Mouse (Mus musculus) midbrain, embryonic 11.5 days (tissue): ENCODE results near the gene Slc35g2. TPM values are rescaled to one million over a fixed set of nuclear protein-coding genes. Genes with fewer than 3 reads are reported as not detected.

Experiments
- ATAC-seq: fragments of 200-750 bp; cut with Nextera tagmentation; 2 replicates; pipeline ENCODE4 v1.8.0; 2017; ENCODE audit warnings: moderate TSS enrichment, moderate library complexity; ENCODE audit not compliant: low FRiP score
- DNase-seq: peaks from one replicate; pipeline ENCODE4 v3.0.0; 2015; ENCODE audit warnings: low spot score; ENCODE audit errors: missing footprints
- H3K27ac ChIP-seq: fragments of 300-500 bp; sonication (generic); 2 replicates; pipeline ENCODE4 v1.5.1; 2014; ENCODE audit warnings: low read depth, low read length
- H3K27me3 ChIP-seq: fragments of 300-500 bp; sonication (generic); 2 replicates; pipeline ENCODE4 v1.6.1; 2014; ENCODE audit warnings: mild to moderate bottlenecking, low read length, moderate library complexity, mixed read lengths; ENCODE audit not compliant: control insufficient read depth, insufficient read depth
- H3K36me3 ChIP-seq: fragments of 300-500 bp; sonication (generic); 2 replicates; pipeline ENCODE4 v1.6.1; 2014; ENCODE audit warnings: mild to moderate bottlenecking, low read length, moderate library complexity, mixed read lengths; ENCODE audit not compliant: control insufficient read depth, insufficient read depth
- H3K4me1 ChIP-seq: fragments of 300-500 bp; sonication (generic); 2 replicates; pipeline ENCODE4 v1.6.1; 2014; ENCODE audit warnings: low read length; ENCODE audit not compliant: control insufficient read depth, insufficient read depth
- H3K4me2 ChIP-seq: fragments of 300-500 bp; sonication (generic); 2 replicates; pipeline ENCODE4 v1.6.1; 2014; ENCODE audit warnings: mild to moderate bottlenecking, moderate library complexity
- H3K4me3 ChIP-seq: fragments of 300-500 bp; sonication (generic); 2 replicates; pipeline ENCODE4 v1.5.1; 2014; ENCODE audit warnings: low read depth, low read length
- H3K9ac ChIP-seq: fragments of 300-500 bp; sonication (generic); 2 replicates; pipeline ENCODE4 v1.6.1; 2014; ENCODE audit warnings: low read length
- H3K9me3 ChIP-seq: fragments of 300-500 bp; sonication (generic); 2 replicates; pipeline ENCODE4 v1.6.1; 2016; ENCODE audit warnings: low read length; ENCODE audit not compliant: control insufficient read depth
- WGBS: fragments of 180-500 bp; shearing (Covaris S2); extraction: QIAGEN DNeasy Blood & Tissue Kit; methylation state at CpG from one replicate; pipeline ENCODE4 v1.1.7; 2014; 5-methylcytosine and 5-hydroxymethylcytosine counted together
- polyA plus RNA-seq: library from polyadenylated mRNA; unstranded; fragments of >200 nt; fragmentation: Nextera tagmentation; extraction: Ambion mirVana; gene quantifications from 2 replicates; pipeline ENCODE4 v1.2.1, GENCODE M21; 2014

Gene Slc35g2
- polyA plus RNA-seq, 1 experiment from 2014 or later: 8.5 TPM

DNA sequence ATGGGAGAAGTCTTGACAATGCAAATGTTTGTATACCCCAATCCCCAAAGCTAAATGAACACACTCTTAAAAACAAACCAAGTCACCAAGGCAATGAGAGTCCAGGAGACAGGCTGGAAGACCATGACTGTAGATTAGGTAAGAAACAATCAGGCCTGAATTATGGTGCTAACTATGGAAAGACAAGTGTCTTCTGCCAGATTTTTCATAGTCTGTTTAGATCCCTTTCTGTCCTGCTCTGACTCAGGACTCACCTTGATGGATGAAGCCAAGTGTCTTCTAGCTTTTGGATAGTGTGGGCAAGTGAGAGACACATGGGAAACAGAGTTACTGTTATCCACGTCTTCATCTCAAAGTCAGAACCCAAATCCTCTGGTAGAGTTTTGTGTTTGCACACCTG is 621 bp upstream of the Slc35g2 start:
- H3K4me3 ChIP-seq: peak overlapping the region; percentile 63; the same call in 1 of the 2 replicates

GRCm38 (mm10) chr9:100569798-100570625 is 878 bp downstream of the Slc35g2 start:
- Histone ChIP-seq H3K4me3 (peak overlapping the region; percentile 63), H3K4me2 (peak overlapping the region; percentile 78), H3K27me3 (peaks cover 4% of the 10 kb centered on the region; the same call in 1 of the 2 replicates), H3K27ac (no peak overlapping the region), H3K9me3 (no peaks in the 10 kb centered on the region), H3K36me3 (no peaks in the 10 kb centered on the region), H3K4me1 (peaks cover 8% of the 10 kb centered on the region), H3K9ac (peak overlapping the region; percentile 68)
- 9% methylated on average over 32 of the region's 32 CpGs for WGBS
- peak; percentile 94 for DNase-seq
- peak; percentile 67 for ATAC-seq

More for the DNA sequence above, 621 bp upstream of the Slc35g2 start:
- Histone ChIP-seq H3K4me1 (peaks cover 8% of the 10 kb centered on the region), H3K9me3 (no peaks in the 10 kb centered on the region), H3K27me3 (peaks cover 4% of the 10 kb centered on the region; the same call in 1 of the 2 replicates), H3K9ac (peak overlapping the region; percentile 68; the same call in 1 of the 2 replicates), H3K36me3 (no peaks in the 10 kb centered on the region), H3K4me2 (peak overlapping the region; percentile 78), H3K27ac (no peak overlapping the region; the same call in 1 of the 2 replicates)
- peak; percentile 83 for DNase-seq
- WGBS: 84% methylated on average over 1 of the region's 1 CpGs
- ATAC-seq: no peak; the same call in 1 of the 2 replicates

DNA sequence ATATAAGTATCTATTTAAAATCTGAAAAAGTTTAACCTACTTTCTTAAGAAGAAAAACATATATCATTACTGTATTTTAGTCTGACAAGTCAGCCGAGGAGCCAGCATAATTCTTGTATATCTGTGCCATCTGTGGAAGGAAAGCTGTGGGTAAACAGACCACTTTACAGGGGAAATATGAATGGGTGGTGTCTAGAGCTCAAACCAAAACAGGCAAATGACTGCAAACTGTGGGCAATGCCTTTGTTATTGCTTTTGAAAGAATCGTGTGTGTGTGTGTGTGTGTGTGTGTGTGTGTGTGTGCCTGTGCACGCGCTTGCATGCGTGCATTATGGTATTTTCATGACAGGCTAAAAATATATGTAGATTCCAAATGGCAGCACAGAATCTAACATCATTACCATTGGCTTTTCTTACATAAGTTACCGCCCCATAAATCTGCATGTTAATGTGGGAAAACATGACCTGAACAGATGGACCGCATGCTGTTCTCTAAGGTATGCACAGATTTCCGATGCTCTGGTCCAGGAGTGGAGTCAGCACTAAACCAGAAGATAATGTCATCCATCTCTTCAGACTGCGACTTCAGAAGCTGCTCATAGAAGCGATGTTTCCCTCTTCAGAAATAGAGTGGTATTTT is 10.5 kb downstream of the Slc35g2 start:
- Histone ChIP-seq H3K36me3 (no peaks in the 10 kb centered on the region), H3K4me2 (no peak overlapping the region), H3K27me3 (no peaks in the 10 kb centered on the region), H3K27ac (no peak overlapping the region), H3K4me3 (no peak overlapping the region), H3K9me3 (no peaks in the 10 kb centered on the region), H3K4me1 (no peaks in the 10 kb centered on the region), H3K9ac (no peak overlapping the region)
- no peak for ATAC-seq
- WGBS: 87% methylated on average over 10 of the region's 10 CpGs
- DNase-seq: peak; percentile 44

DNA sequence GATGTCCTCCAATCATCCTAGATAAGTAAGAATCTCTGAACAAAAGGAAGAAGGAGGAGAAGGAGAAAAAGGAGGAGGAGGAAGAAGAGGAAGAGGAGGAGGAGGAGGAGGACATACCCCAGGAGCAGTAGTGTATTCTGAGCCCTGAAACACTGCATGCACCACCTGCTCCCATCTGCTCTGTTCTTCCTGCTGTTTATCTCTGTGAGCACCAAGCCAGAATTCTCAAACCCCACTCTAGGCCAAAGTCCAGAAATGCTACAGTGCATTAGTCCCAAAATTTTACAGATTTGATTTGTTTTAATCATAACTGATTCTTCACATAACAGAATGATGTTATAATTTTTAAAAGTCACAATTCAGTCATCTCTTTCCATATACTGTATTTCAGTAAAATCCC is 11.9 kb downstream of the Slc35g2 start:
- Histone ChIP-seq H3K4me3 (no peak overlapping the region), H3K36me3 (no peaks in the 10 kb centered on the region), H3K27me3 (no peaks in the 10 kb centered on the region), H3K9ac (no peak overlapping the region), H3K27ac (no peak overlapping the region), H3K4me2 (no peak overlapping the region), H3K9me3 (no peaks in the 10 kb centered on the region), H3K4me1 (no peaks in the 10 kb centered on the region)
- ATAC-seq: no peak
- DNase-seq: peak; percentile 12

DNA sequence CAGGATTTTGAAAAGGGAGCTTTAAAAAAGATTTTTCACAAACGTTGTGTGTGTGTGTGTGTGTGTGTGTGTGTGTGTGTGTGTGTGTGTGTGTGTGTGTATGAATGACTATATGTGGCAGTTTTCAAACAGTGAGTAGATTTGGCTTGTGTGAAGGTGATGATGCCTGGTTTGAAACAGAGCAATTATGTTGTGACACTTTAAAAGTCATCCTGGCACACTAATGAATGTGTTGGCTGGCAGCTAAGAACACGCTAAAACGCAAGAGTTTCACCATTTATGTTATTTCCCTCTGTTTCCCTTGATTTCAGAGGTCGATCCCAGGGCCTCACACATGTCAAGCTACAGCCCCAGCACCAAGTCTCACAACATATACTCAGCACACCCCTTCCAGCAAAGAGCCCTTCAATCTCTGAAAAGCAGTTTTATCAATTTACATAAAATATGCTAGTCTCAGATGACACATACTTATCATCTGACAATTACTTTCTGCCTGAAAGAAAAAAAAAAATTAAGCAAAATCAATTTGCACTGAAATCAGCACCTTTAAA is 12.8 kb downstream of the Slc35g2 start:
- no peaks in the 10 kb centered on the region for H3K9me3 ChIP-seq
- H3K4me1 ChIP-seq: no peaks in the 10 kb centered on the region
- ATAC-seq (no peak), DNase-seq (peak; percentile 53)
- H3K27me3 ChIP-seq: no peaks in the 10 kb centered on the region
- no peak overlapping the region for H3K9ac ChIP-seq
- H3K27ac ChIP-seq: no peak overlapping the region
- H3K4me3 ChIP-seq: no peak overlapping the region
- no peak overlapping the region for H3K4me2 ChIP-seq
- 83% methylated on average over 4 of the region's 4 CpGs for WGBS
- no peaks in the 10 kb centered on the region for H3K36me3 ChIP-seq

GRCm38 (mm10) chr9:100555686-100556085 is 15.2 kb downstream of the Slc35g2 start:
- peak; percentile 28 for DNase-seq

GRCm38 (mm10) chr9:100548313-100548712 is 22.6 kb downstream of the Slc35g2 start:
- no peak for ATAC-seq
- Histone ChIP-seq H3K4me2 (no peak overlapping the region), H3K9ac (no peak overlapping the region), H3K4me3 (no peak overlapping the region), H3K4me1 (peaks cover 6% of the 10 kb centered on the region; the same call in 1 of the 2 replicates), H3K9me3 (peaks cover 5% of the 10 kb centered on the region; the same call in 1 of the 2 replicates), H3K27ac (no peak overlapping the region), H3K36me3 (no peaks in the 10 kb centered on the region), H3K27me3 (no peaks in the 10 kb centered on the region)
- 86% methylated on average over 2 of the region's 2 CpGs for whole genome bisulfite sequencing
- DNase-seq: peak; percentile 83

More at GRCm38 (mm10) chr9:100555686-100556085, 15.2 kb downstream of the Slc35g2 start:
- Histone ChIP-seq H3K36me3 (no peaks in the 10 kb centered on the region), H3K4me3 (no peak overlapping the region), H3K27ac (no peak overlapping the region), H3K4me2 (no peak overlapping the region), H3K4me1 (no peaks in the 10 kb centered on the region), H3K9me3 (no peaks in the 10 kb centered on the region), H3K27me3 (no peaks in the 10 kb centered on the region), H3K9ac (no peak overlapping the region)
- WGBS: 85% methylated on average over 5 of the region's 5 CpGs
- no peak for ATAC-seq

GRCm38 (mm10) chr9:100546594-100546910 is 24.3 kb downstream of the Slc35g2 start:
- ATAC-seq: peak; percentile 38
- WGBS: 15% methylated on average over 9 of the region's 9 CpGs

More at GRCm38 (mm10) chr9:100546594-100546910, 24.3 kb downstream of the Slc35g2 start:
- no peaks in the 10 kb centered on the region for H3K36me3 ChIP-seq
- DNase-seq: no peak
- H3K9ac ChIP-seq: peak overlapping the region; percentile 71
- H3K4me3 ChIP-seq: peak overlapping the region; percentile 91
- H3K27ac ChIP-seq: peak overlapping the region; percentile 69
- H3K4me1 ChIP-seq: peaks cover 6% of the 10 kb centered on the region; the same call in 1 of the 2 replicates
- H3K4me2 ChIP-seq: peak overlapping the region; percentile 59
- H3K9me3 ChIP-seq: peaks cover 5% of the 10 kb centered on the region; the same call in 1 of the 2 replicates
- no peaks in the 10 kb centered on the region for H3K27me3 ChIP-seq
